Mouse (Mus musculus) CH12.LX (cell line): ENCODE data around the gene Dhtkd1. TPM values are rescaled to one million over a fixed set of nuclear protein-coding genes. Genes with fewer than 3 reads are reported as not detected.

ENCODE experiments used
- DNase-seq: peaks from one replicate; pipeline ENCODE4 v3.0.0-alpha.2; 2013; ENCODE audit errors: extremely low read depth
- H3K27ac ChIP-seq: 2 replicates; pipeline ENCODE4 v1.5.1; 2012; ENCODE audit warnings: low read depth, mild to moderate bottlenecking, control low read depth, moderate library complexity; ENCODE audit not compliant: insufficient read depth
- H3K27me3 ChIP-seq: replicated peaks from 2 replicates; pipeline ENCODE3; 2012; ENCODE audit warnings: inconsistent platforms
- H3K36me3 ChIP-seq, 2 experiments: replicated peaks in 1 of 2; 2 replicates each; pipeline versions ENCODE3 to v1.6.1; 2012; ENCODE audit warnings: inconsistent platforms in 1 of 2, low read length in 1 of 2, mild to moderate bottlenecking in 1 of 2, mixed read lengths in 1 of 2, moderate library complexity in 1 of 2; ENCODE audit not compliant: control insufficient read depth in 1 of 2, insufficient read depth in 1 of 2
- H3K4me1 ChIP-seq, 2 experiments: 2 replicates each; pipeline ENCODE4 v1.6.1; 2012; ENCODE audit warnings: inconsistent platforms in 1 of 2, moderate library complexity in 1 of 2; ENCODE audit not compliant: insufficient read depth in 2 of 2, control insufficient read depth in 1 of 2
- H3K4me2 ChIP-seq: 2 replicates; pipeline ENCODE4 v1.6.1; 2012; ENCODE audit warnings: low read depth, mild to moderate bottlenecking, control low read depth; ENCODE audit not compliant: poor library complexity, insufficient read depth, severe bottlenecking
- H3K4me3 ChIP-seq, 3 experiments: fragments of 150-350 bp in 1 of 3; sonication (generic) in 1 of 3; replicated peaks in 1 of 3; 2 replicates each; pipeline versions ENCODE3 to v1.5.1; 2011 to 2012; ENCODE audit warnings: low read depth in 2 of 3, low read length in 2 of 3, mild to moderate bottlenecking in 2 of 3, moderate library complexity in 2 of 3, control low read depth in 1 of 3, improper control_type of control experiment in 1 of 3, inconsistent platforms in 1 of 3, mixed read lengths in 1 of 3; ENCODE audit not compliant: poor library complexity in 1 of 3
- H3K79me2 ChIP-seq: replicated peaks from 2 replicates; pipeline ENCODE4 v1.6.1; 2012; ENCODE audit warnings: mild to moderate bottlenecking, moderate library complexity; ENCODE audit not compliant: control insufficient read depth, poor library complexity, insufficient read depth, severe bottlenecking; ENCODE audit errors: extremely low read depth
- H3K9ac ChIP-seq: 2 replicates; pipeline ENCODE4 v1.6.1; 2012; ENCODE audit warnings: low read depth, mild to moderate bottlenecking, control low read depth, moderate library complexity; ENCODE audit not compliant: insufficient read depth
- H3K9me3 ChIP-seq: replicated peaks from 2 replicates; pipeline ENCODE3; 2012; ENCODE audit warnings: low read length, inconsistent platforms, mixed read lengths
- CHD2 ChIP-seq: IDR thresholded peaks from 2 replicates; pipeline ENCODE4 v1.6.1; 2011; ENCODE audit warnings: low read length, improper control_type of control experiment
- CTCF ChIP-seq, 2 experiments: IDR thresholded peaks in 1 of 2; conservative IDR thresholded peaks in 1 of 2; 2 replicates each; pipeline ENCODE4 v1.5.1; 2011 to 2012; ENCODE audit warnings: low read depth in 2 of 2, low read length in 2 of 2, improper control_type of control experiment in 1 of 2, inconsistent platforms in 1 of 2, mild to moderate bottlenecking in 1 of 2, moderate library complexity in 1 of 2
- E2F4 ChIP-seq: IDR thresholded peaks from 2 replicates; pipeline ENCODE4 v1.6.1; 2011; ENCODE audit warnings: low read depth, low read length, improper control_type of control experiment; ENCODE audit not compliant: insufficient replicate concordance
- ELF1 ChIP-seq: IDR thresholded peaks from 2 replicates; pipeline ENCODE4 v1.6.1; 2014; ENCODE audit warnings: low read depth, mild to moderate bottlenecking, inconsistent platforms, low read length, improper control_type of control experiment
- ETS1 ChIP-seq: conservative IDR thresholded peaks from 2 replicates; pipeline ENCODE4 v1.6.1; 2012; ENCODE audit warnings: low read depth, mild to moderate bottlenecking, inconsistent platforms, low read length, improper control_type of control experiment, moderate library complexity
- HCFC1 ChIP-seq: IDR thresholded peaks from 2 replicates; pipeline ENCODE4 v1.6.1; 2012; ENCODE audit warnings: low read depth, mild to moderate bottlenecking, inconsistent platforms, low read length, improper control_type of control experiment
- IRF4 ChIP-seq: IDR thresholded peaks from 2 replicates; pipeline ENCODE4 v1.6.1; 2014; ENCODE audit warnings: low read depth, mild to moderate bottlenecking, inconsistent platforms, low read length, improper control_type of control experiment
- JUND ChIP-seq: conservative IDR thresholded peaks from 2 replicates; pipeline ENCODE4 v1.6.1; 2011; ENCODE audit warnings: low read depth, low read length, improper control_type of control experiment
- KAT2A ChIP-seq: IDR thresholded peaks from 2 replicates; pipeline ENCODE4 v1.6.1; 2012; ENCODE audit warnings: low read length, improper control_type of control experiment, inconsistent platforms; ENCODE audit not compliant: insufficient replicate concordance
- MAX ChIP-seq: IDR thresholded peaks from 2 replicates; pipeline ENCODE4 v1.6.1; 2011; ENCODE audit warnings: low read length, improper control_type of control experiment
- MXI1 ChIP-seq: IDR thresholded peaks from 2 replicates; pipeline ENCODE4 v1.6.1; 2011; ENCODE audit warnings: mild to moderate bottlenecking, low read depth, low read length, improper control_type of control experiment
- MYC ChIP-seq: IDR thresholded peaks from 2 replicates; pipeline ENCODE4 v1.6.1; 2011; ENCODE audit warnings: low read depth, mild to moderate bottlenecking, improper control_type of control experiment, low read length
- POLR2A ChIP-seq: IDR thresholded peaks from 2 replicates; pipeline ENCODE4 v1.6.1; 2011; ENCODE audit warnings: low read depth, mild to moderate bottlenecking, improper control_type of control experiment, low read length
- POLR2AphosphoS2 ChIP-seq: IDR thresholded peaks from 2 replicates; pipeline ENCODE4 v1.6.1; 2011; ENCODE audit warnings: low read depth, low read length, improper control_type of control experiment
- TBP ChIP-seq: conservative IDR thresholded peaks from 2 replicates; pipeline ENCODE4 v1.6.1; 2011; ENCODE audit warnings: low read depth, low read length, improper control_type of control experiment
- TCF12 ChIP-seq: IDR thresholded peaks from 2 replicates; pipeline ENCODE4 v1.6.1; 2014; ENCODE audit warnings: low read depth, mild to moderate bottlenecking, inconsistent platforms, low read length, improper control_type of control experiment
- UBTF ChIP-seq: IDR thresholded peaks from 2 replicates; pipeline ENCODE4 v1.6.1; 2012; ENCODE audit warnings: low read depth, mild to moderate bottlenecking, inconsistent platforms, low read length, improper control_type of control experiment, moderate library complexity
- ZC3H11A ChIP-seq: IDR thresholded peaks from 2 replicates; pipeline ENCODE4 v1.6.1; 2012; ENCODE audit warnings: low read depth, mild to moderate bottlenecking, inconsistent platforms, low read length, improper control_type of control experiment
- dilution Hi-C: fragments of 300-500 bp; cut with MboI; formaldehyde crosslinking; loops from 2 replicates; pipeline ENCODE4 v1.14.3; 2020; ENCODE audit warnings: low sequenced_read_pairs; ENCODE audit not compliant: extremely low pct_unique_long_range_greater_than_20kb, extremely low pct_ligation_motif_present
- in situ Hi-C: fragments of 300-500 bp; cut with MboI; formaldehyde crosslinking; loops from 3 replicates; pipeline ENCODE4 v1.14.3; 2019; ENCODE audit warnings: low sequenced_read_pairs, low pct_ligation_motif_present, low pct_unique_long_range_greater_than_20kb, mixed read lengths
- polyA plus RNA-seq: library from polyadenylated mRNA; unstranded; fragments of >175 nt; gene quantifications from 2 replicates; pipeline ENCODE4 v1.2.1, GENCODE M21; 2012; ENCODE audit warnings: low read depth; ENCODE audit not compliant: insufficient read length
- total RNA-seq, 2 experiments: library from RNA; depleted of rRNA; stranded (reverse); fragments of 300-350 nt in 1 of 2; fragments of >200 nt in 1 of 2; gene quantifications; 2 replicates each; pipeline ENCODE4 v1.2.3; 2012 to 2014

Dhtkd1 gene
- total and polyA plus RNA-seq, 3 experiments, result 0.17 to 0.38 (median 0.35) TPM

- H3K9ac ChIP-seq, result no peak overlapping the region
- H3K9me3 ChIP-seq, result no peaks in the 10 kb centered on the region
- in situ Hi-C loops, result no loop called here
- H3K79me2 ChIP-seq, result no peaks in the 10 kb centered on the region
- peaks cover 0 to 1% of the 10 kb centered on the region in 2 experiments for H3K36me3 ChIP-seq
- no peak overlapping the region for H3K4me2 ChIP-seq
- dilution Hi-C loops, result no loop called here
- no peak overlapping the region for H3K4me3 ChIP-seq
- DNase-seq, result no peak
- H3K27me3 ChIP-seq, result no peaks in the 10 kb centered on the region
- no peaks in the 10 kb centered on the region for H3K4me1 ChIP-seq
- no peak overlapping the region for H3K27ac ChIP-seq
- TF ChIP-seq E2F4, result no peak
- no peak for TF ChIP-seq TBP
- TF ChIP-seq MXI1, result no peak
Measured at GRCm38 (mm10) chr2:5943071-5943470, 479 bp upstream of the Dhtkd1 start.

DNA sequence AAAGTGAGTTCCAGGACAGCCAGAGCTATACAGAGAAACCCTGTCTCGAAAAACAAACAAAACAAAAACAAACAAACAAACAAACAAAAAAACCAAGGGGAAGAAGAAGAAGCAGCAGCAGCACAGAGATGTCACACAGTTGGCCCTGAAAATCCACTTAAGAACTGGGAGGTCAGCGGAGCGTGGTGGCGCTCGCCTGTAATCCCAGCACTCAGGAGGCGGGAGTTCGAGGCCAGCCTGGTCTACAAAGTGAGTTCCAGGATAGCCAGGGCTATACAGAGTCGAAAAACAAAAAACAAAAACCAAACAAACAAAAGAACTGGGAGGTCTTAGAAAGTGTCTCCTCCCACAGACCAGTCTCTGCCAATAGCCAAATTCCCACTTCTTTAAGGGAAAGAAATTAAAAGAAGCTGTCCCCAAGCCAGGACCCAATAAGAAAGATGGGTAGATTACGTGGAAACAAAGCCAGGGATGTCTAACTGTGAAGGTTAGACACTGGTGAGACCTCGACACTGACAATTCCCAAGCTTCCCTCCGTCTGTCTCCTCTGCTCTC lies 654 bp downstream of the Dhtkd1 start:
- no peak overlapping the region for H3K4me2 ChIP-seq
- no peak for DNase-seq
- no peak overlapping the region for H3K4me3 ChIP-seq
- H3K9me3 ChIP-seq, result no peaks in the 10 kb centered on the region
- in situ Hi-C loops (no loop called here), dilution Hi-C loops (no loop called here)
- H3K36me3 ChIP-seq, result no peaks in the 10 kb centered on the region
- H3K9ac ChIP-seq, result no peak overlapping the region
- no peaks in the 10 kb centered on the region for H3K79me2 ChIP-seq
- H3K27me3 ChIP-seq, result no peaks in the 10 kb centered on the region
- no peak overlapping the region for H3K27ac ChIP-seq
- H3K4me1 ChIP-seq, result no peaks in the 10 kb centered on the region
- TF ChIP-seq MYC, result no peak
- no peak for TF ChIP-seq KAT2A
- no peak for TF ChIP-seq MXI1

GRCm38 (mm10) chr2:5940936-5941335 lies 1.7 kb downstream of the Dhtkd1 start:
- no peak overlapping the region for H3K9ac ChIP-seq
- dilution Hi-C loops, result no loop called here
- no peak for DNase-seq
- in situ Hi-C loops, result no loop called here
- no peaks in the 10 kb centered on the region for H3K79me2 ChIP-seq
- H3K4me3 ChIP-seq, result no peak overlapping the region
- H3K4me1 ChIP-seq, result no peaks in the 10 kb centered on the region
- no peak for TF ChIP-seq ZC3H11A
- no peak for TF ChIP-seq ETS1
- TF ChIP-seq CTCF (conservative IDR thresholded peaks at IDR 0.05 in 1 of 2, IDR thresholded peaks at IDR 0.05 in 1 of 2; ENCODE audit: low read depth in 2 of 2, low read length in 2 of 2), result no peak
- no peak for TF ChIP-seq TCF12
- no peak for TF ChIP-seq TBP
- TF ChIP-seq HCFC1, result no peak
- TF ChIP-seq POLR2A, result no peak
- no peak for TF ChIP-seq MAX
- TF ChIP-seq POLR2AphosphoS2, result no peak
- TF ChIP-seq ELF1, result no peak
- TF ChIP-seq UBTF, result no peak
- TF ChIP-seq IRF4, result no peak
- no peak for TF ChIP-seq JUND
- no peak for TF ChIP-seq E2F4
- no peak for TF ChIP-seq MYC
- TF ChIP-seq CHD2, result no peak
- H3K4me2 ChIP-seq, result no peak overlapping the region
- no peaks in the 10 kb centered on the region for H3K27me3 ChIP-seq
- H3K27ac ChIP-seq, result no peak overlapping the region
- no peaks in the 10 kb centered on the region for H3K36me3 ChIP-seq
- no peaks in the 10 kb centered on the region for H3K9me3 ChIP-seq
